Mouse (Mus musculus): ENCODE measurements around the gene Olfr1214.

- TF ChIP-seq CTCF (IDR thresholded peaks at IDR 0.05; ENCODE audit: low read depth) (no peak), EP300 (IDR thresholded peaks at IDR 0.05; ENCODE audit: low read depth) (no peak)
These were observed 14.4 kb upstream of the Olfr1214 start, which contains the start of gene Olfr1215 for GRCm38 (mm10) chr2:89006873-89007272.
